12 mouse cellular contexts compared by ENCODE assay signal in genomic region chr5:116381217-116381616, GRCm38 (mm10). TPM values are rescaled to one million over a fixed set of nuclear protein-coding genes. Genes with fewer than 3 reads are reported as not detected.
DNase-seq lines count a peak whose midpoint lies in the region; ATAC-seq lines count a peak whose summit lies in the region.
"Had no signal": no experiment of that assay in that cellular context is flagged by ENCODE, and none has a peak within 500 bp of the region (broad histone marks: within the 10 kb centered on the region; RNA-seq: fewer than 3 reads in every experiment).

No protein-coding gene starts in this region.

- no peak overlapping the region for H3K9ac ChIP-seq in kidney, embryonic 15.5 days
- H3K9ac ChIP-seq in midbrain, embryonic 16.5 days (ENCODE audit: low read depth, low read length), result no peak overlapping the region

- no peak overlapping the region for H3K27ac ChIP-seq in kidney, embryonic 15.5 days
- no peak overlapping the region for H3K27ac ChIP-seq in forebrain, embryonic 10.5 days
- H3K27ac ChIP-seq in midbrain, embryonic 16.5 days (ENCODE audit: low read length), result no peak overlapping the region
- H3K27ac ChIP-seq: heart, adult 2 months; kidney, postnatal 0 days had no signal

- no peak for DNase-seq in kidney, adult 8-10 months
- peak; percentile 17 for DNase-seq in CD4-positive helper T cell, adult 2 months (ENCODE audit: low read depth, low spot score)
- peak; percentile 46 for DNase-seq in R1 (ENCODE audit: low read depth, low spot score)
- DNase-seq in thymus, adult 18-20 months, result peak; percentile 16 to 19
- DNase-seq in forebrain, embryonic 10.5 days (ENCODE audit: extremely low spot score, low spot score), result no peak
- DNase-seq in gastrocnemius, adult 8-10 months (ENCODE audit: low spot score in 2 of 2), result no peak
- DNase-seq: B cell, adult 2 months; cerebellum, adult 11-12 months; heart, adult 2 months had no signal

- WGBS in kidney, embryonic 15.5 days, result 71% methylated on average over 15 of the region's 15 CpGs
- 83% methylated on average over 15 of the region's 15 CpGs for WGBS in forebrain, embryonic 10.5 days
- WGBS in midbrain, embryonic 16.5 days, result 86% methylated on average over 15 of the region's 15 CpGs

- ATAC-seq in kidney, embryonic 15.5 days (replicated peaks; ENCODE audit: low FRiP score), result no peak
- ATAC-seq in midbrain, embryonic 16.5 days, result no peak

- no peaks in the 10 kb centered on the region for H3K36me3 ChIP-seq in kidney, embryonic 15.5 days
- H3K36me3 ChIP-seq in forebrain, embryonic 10.5 days (replicated peaks), result no peaks in the 10 kb centered on the region
- H3K36me3 ChIP-seq in midbrain, embryonic 16.5 days (ENCODE audit: control insufficient read depth, insufficient read depth, low read length), result no peaks in the 10 kb centered on the region

- no peaks in the 10 kb centered on the region for H3K27me3 ChIP-seq in kidney, embryonic 15.5 days
- H3K27me3 ChIP-seq in forebrain, embryonic 10.5 days (ENCODE audit: poor library complexity, severe bottlenecking), result 0 out of 2 replicates have a peak, but pooled peaks cover 7% of the 10 kb centered on the region
- H3K27me3 ChIP-seq in midbrain, embryonic 16.5 days (ENCODE audit: control insufficient read depth, insufficient read depth, low read depth, low read length), result no peaks in the 10 kb centered on the region

- no peaks in the 10 kb centered on the region for H3K9me3 ChIP-seq in kidney, embryonic 15.5 days (replicated peaks)
- no peaks in the 10 kb centered on the region for H3K9me3 ChIP-seq in forebrain, embryonic 10.5 days
- H3K9me3 ChIP-seq in midbrain, embryonic 16.5 days (replicated peaks; ENCODE audit: control insufficient read depth, low read length, poor library complexity, severe bottlenecking), result no peaks in the 10 kb centered on the region

- no peak overlapping the region for H3K4me3 ChIP-seq in kidney, embryonic 15.5 days (replicated peaks)
- no peak overlapping the region for H3K4me3 ChIP-seq in forebrain, embryonic 10.5 days
- H3K4me3 ChIP-seq in midbrain, embryonic 16.5 days (ENCODE audit: low read depth, low read length), result no peak overlapping the region
- H3K4me3 ChIP-seq: heart, adult 2 months had no signal

- H3K4me1 ChIP-seq in kidney, embryonic 15.5 days, result no peaks in the 10 kb centered on the region
- peaks cover 10% of the 10 kb centered on the region; the same call in 1 of the 2 replicates for H3K4me1 ChIP-seq in forebrain, embryonic 10.5 days
- peaks cover 5% of the 10 kb centered on the region for H3K4me1 ChIP-seq in midbrain, embryonic 16.5 days (ENCODE audit: control insufficient read depth, insufficient read depth, low read length)

- H3K4me2 ChIP-seq in kidney, embryonic 15.5 days, result 0 out of 2 replicates have a peak overlapping the region, but pooled peaks have one; percentile 4
- no peak overlapping the region for H3K4me2 ChIP-seq in midbrain, embryonic 16.5 days (ENCODE audit: low read length)

RNA-seq across cellular contexts. Expression of gene Hspb8, which starts 41.4 kb away (rescaled TPM):
- polyA plus RNA-seq in kidney, embryonic 15.5 days (2015; fragmentation: Nextera tagmentation; extraction: Ambion mirVana), result 4.8 and 8.0 TPM in 2 replicates
- 8.5 and 8.6 TPM in 2 replicates for polyA plus RNA-seq in forebrain, embryonic 10.5 days (2016; fragmentation: Nextera tagmentation; extraction: Ambion mirVana)
- 100 to 1,000 TPM; 239 to 425 (median 325) TPM for total RNA-seq in gastrocnemius, adult 8-10 months (2022)
- 3.7 and 4.2 TPM in 2 replicates for polyA plus RNA-seq in midbrain, embryonic 16.5 days (2015; fragmentation: Nextera tagmentation; extraction: Ambion mirVana)

Comparison
In these comparisons a context has a peak if more than half of its experiments do, and no peak if none do; other contexts are left out.
1. DNase-seq: peak in CD4-positive helper T cell, adult 2 months (single experiment), R1 (single experiment) and thymus, adult 18-20 months (2 of 2); none in kidney, adult 8-10 months (0 of 2), forebrain, embryonic 10.5 days (single experiment) and gastrocnemius, adult 8-10 months (0 of 2).